Mouse (Mus musculus): Measurements from ENCODE around the gene Zfp217.

Gene Zfp217

DNA sequence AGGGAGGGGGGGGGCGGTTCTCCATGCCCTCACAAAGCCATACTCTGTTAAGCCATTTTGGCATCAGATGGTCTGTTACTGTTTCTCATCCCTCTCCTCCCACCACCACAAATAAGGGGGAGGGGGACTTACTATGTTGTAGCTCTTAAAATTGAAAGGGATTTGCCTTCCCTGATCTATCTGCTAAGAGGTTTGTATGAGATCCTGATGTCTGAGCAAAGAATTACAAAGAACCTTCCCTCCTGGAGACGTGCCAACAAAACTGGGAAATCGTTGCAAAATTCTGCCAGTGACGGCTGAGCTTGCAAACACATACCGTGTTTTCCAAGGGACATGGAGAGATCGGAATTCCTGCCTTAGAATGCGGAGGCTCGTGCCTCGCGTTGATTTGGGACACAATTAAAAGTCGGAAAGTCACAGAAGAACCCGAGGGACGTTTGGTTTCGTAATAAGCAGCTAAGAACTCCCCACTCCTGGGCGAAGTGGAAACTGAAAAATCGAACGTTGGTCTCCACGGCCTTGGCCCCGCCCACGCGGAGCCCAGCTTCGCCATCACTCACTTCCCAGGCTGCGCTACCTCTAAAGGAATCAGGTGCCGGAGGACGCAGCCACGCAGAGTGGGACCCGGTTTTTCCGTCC is 14.7 kb downstream of the Zfp217 start:
- peak; percentile 58 for DNase-seq (ENCODE audit: low spot score)

DNA sequence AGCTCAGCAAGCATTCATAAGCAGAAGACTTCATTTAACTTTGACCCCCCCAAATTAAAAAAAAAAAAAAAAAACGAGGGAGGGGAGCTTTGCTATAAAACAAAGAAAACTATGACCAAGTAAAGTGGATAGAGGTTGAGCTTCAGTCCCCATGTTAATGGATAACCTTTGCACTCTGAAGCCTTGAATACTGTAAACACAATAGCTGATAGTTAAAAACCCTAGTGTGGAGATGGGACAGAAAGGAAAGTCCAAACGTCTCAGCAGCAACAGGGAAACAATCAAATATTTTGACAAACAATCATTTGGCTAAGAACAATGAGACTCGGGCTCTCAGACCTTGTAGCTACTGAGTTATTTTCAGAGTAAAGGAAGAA is 15.2 kb downstream of the Zfp217 start:
- no peak for DNase-seq (ENCODE audit: low spot score)

DNA sequence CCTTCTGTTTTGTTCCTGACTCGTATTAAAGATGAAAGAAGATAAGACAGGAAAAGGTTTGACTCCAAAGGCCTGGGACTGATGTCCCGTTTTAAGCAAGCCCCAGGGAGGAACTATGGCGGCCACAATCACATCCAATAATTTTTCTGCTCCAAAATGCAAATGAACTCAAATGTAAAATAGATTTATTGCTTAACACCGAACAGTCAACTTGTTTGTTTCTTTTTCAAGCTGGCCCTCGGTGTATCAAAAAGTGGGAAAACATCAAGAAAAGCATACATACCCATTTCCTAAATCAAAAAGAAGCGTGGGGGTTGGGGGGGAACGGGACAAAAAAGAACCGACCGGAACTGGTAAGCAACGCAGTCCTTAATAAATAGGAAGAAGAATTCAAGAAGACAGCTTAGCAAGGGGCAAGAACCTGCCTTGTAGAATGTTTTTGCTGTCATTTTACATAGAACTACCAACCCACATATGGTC is 15.9 kb downstream of the Zfp217 start:
- DNase-seq (ENCODE audit: low spot score): no peak

DNA sequence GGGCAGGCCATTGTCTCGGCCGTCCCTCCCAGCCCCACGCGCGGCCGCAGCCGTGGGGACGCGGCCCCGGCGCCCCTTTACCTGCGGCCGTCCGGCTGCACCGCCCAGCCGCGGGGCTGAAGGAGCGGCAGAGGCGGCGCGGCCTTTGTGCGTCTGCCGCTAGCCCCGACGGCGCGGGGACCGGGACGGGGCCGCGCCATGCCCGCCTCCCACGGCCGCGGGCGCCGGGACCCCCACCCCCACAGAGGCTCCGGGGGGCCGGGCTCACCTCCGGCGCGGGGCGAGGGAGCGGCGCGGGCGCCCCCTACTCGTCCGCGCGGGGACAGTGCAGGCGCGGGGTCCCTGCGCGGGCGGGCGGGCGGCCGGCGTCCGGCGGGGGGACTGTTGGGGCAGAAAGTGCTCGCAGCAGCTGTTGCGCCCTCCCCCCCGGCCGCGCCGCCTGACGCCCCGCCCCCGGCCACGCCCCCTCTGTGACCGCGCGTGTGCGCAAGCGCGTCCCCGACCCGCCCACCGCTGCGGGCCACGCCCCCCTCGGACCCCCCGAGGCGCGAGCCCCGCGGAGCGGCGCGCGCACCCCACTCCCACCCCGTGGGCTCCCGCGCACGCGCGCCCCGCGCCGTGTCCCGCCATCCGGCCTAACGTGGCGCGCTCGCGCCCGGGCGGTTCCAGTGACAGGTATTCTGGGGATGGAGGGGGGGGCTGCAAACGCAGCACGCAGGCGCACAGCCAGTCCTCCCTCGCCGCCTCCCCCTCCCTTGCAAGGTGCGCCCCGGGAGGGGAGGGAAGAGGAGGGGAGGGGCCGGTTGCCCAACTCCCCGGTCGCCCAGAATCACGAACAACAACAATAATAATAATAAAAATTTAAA is 16.9 kb downstream of the Zfp217 start:
- DNase-seq (ENCODE audit: low spot score): peak; percentile 58

GRCm38 (mm10) chr2:170129923-170130779 is 17.8 kb downstream of the Zfp217 start:
- no peak for DNase-seq (ENCODE audit: low spot score)

DNA sequence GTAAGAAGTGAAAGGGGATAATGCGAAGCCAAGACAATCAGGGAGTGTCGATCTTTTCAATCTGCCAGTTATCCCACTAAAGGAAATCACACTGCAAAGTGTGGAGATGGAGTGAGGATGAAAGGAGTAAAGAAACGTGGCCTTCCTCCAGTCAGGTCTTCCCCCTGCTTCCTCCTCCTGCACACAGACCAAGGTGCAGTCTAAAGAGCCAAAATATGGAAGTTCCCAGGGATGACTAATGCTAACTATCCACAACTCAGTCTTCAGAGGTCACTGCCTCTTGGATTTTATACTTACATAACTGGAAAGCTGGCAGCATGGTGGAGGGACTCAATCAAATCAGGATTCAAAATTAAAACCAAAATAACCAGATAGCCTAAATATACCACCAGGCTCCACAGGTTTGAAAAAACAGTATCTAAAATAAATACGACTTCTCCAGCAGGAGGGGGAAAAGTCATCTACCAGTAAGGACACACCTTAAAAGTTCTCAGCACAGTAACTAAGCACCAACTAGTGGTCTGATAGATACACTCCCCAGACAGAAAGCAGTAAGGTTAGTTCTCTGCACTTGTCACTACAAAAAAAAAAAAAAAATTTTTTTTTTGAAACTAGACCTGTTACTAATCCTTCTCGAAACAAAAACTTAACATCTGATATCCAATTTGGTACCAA is 18.5 kb downstream of the Zfp217 start:
- DNase-seq (ENCODE audit: low spot score): no peak

- no peak for DNase-seq (ENCODE audit: low spot score)
Observed at GRCm38 (mm10) chr2:170128461-170129247, 19.2 kb downstream of the Zfp217 start.

DNA sequence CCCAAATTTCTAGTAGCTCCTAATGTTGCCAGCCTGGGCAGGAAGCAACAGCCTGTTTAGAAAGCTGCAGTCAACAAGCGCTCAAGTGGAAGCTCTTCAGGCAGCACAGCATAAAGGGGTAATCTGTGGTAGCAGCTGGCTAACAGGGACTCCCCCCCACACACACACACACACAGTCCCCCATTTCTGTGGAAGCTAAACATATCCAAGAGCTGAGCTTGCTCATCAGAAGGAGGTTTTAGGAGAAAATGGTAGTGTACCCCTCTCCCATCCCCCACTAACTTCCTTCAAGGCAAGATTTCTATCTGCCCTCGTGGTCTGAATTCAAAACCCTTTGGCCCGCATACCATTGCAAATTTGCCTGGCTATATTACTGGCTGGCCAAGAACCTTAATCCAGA is 20.4 kb downstream of the Zfp217 start:
- no peak for DNase-seq (ENCODE audit: low spot score)

DNA sequence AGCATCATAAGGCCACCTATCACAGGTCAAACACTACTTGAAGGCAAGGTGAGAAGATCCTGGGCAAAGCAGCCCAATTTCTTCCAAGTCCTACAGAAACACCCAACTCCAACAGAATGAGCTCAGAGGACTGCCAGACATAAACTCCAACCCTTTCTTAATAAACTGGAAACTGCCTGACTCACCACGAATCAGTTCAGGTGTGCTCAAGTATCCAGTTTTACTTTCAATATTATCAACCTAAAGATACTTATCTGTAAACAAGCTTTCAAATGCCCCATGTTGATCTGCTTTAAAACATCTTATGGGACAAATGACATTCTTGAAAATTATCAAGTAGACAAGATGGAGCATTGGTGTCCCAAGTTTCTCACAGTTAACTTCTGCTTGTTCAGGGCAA is 21.6 kb downstream of the Zfp217 start:
- DNase-seq (ENCODE audit: low spot score): no peak

DNA sequence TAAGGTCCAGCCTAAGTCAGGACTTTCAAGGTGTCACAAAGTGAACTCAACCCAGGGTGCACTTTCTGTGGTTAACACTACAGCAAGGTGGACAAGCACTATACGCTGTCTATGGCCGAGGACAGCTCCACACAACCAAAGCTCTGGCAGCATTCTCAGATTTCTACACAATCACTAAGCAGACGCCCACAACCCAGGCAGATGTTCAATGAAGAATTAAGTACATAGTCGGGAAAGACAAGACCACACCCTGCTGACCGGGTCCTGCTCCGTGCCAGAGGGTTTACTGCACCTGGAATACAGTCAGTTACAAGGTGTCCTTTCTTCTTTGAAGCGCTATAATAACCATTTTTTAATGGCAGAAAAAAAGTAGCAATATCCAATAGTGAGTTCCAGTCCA is 25.7 kb downstream of the Zfp217 start:
- no peak for DNase-seq (ENCODE audit: low spot score)

GRCm38 (mm10) chr2:170120139-170121027 is 27.5 kb downstream of the Zfp217 start:
- no peak for DNase-seq (ENCODE audit: low spot score)

DNA sequence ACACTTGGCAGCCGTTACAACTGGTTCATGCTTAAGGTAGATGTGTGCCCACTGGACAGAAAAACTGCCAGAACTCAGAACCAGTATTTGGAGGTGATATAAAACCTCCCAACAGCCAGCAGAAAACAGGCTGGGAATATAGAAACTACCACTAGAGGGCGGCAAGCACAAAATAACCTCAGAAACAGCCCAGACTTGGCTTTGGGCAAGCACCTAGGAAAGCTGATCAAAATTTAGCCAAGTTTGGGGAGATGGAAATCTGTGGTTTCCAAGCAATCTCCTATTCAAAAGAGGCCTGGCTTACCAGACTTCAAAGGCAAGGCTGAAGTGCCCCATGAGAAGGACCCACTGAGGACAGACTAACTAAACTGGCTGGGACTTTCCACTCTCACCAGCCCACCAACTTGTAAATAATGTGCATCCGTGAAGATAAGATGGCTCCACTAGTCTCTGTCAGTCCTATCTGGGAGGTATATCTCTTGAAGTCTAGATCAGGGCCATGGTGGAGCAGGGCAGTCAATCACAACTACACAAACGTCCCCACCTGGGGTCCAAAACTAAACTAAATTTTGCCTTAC is 31.1 kb downstream of the Zfp217 start:
- DNase-seq (ENCODE audit: low spot score): peak; percentile 87

GRCm38 (mm10) chr2:170110306-170110705 is 37.6 kb downstream of the Zfp217 start:
- no peak for DNase-seq (ENCODE audit: low spot score)

GRCm38 (mm10) chr2:170109528-170109927 is 38.4 kb downstream of the Zfp217 start:
- DNase-seq (ENCODE audit: low spot score): no peak

- no peak for DNase-seq (ENCODE audit: low spot score)
Observed at GRCm38 (mm10) chr2:170107791-170108190, 40.1 kb downstream of the Zfp217 start.

DNA sequence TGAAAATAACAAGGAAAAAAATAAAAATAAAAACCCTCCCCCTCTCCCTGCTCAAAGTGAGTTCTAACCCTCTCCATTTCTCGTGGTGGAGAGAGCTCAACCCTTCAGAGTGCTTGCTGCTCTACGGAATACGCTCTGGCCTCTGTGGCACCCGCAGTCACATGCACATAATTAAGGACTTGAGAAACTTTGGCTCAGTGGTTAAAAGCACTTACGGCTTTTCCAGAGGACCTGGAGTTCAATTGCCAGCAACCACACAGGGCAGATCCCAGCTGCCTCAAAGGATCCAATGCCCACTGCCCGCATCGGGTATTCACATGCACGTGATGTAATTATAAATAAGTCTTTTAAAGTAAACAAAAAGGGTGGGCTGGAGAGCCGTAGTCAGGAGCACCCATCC is 41.9 kb downstream of the Zfp217 start:
- DNase-seq (ENCODE audit: low spot score): no peak

GRCm38 (mm10) chr2:170104396-170104795 is 43.5 kb downstream of the Zfp217 start:
- no peak for DNase-seq (ENCODE audit: low spot score)

DNA sequence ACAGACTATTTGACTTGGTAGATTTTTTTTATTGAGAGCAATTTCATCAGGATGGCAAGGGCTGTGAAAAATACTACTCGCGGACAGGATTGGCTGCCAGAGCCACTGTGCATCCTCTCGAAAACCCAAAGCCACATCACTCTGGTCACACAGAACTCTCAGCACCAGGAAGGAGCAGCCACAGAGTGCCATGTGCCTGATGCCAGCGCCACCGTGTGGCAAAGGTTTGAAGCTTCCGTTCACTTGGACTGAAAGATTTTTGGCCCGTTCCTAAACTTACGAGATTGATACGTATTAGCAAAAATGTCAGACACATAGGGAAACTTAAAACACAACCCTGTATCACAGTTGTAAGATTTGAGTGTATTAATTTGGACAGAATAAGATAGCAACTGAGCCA is 44.1 kb downstream of the Zfp217 start:
- peak; percentile 55 for DNase-seq (ENCODE audit: low spot score)

- no peak for DNase-seq (ENCODE audit: low spot score)
Observed at GRCm38 (mm10) chr2:170103341-170103740, 44.6 kb downstream of the Zfp217 start.

- DNase-seq (ENCODE audit: low spot score): no peak
Observed at GRCm38 (mm10) chr2:170101932-170102331, 46.0 kb downstream of the Zfp217 start.

Data from layer of hippocampus, adult 11-12 months (tissue).